Mouse (Mus musculus): Measurements from ENCODE around the gene Shisa2.

DNA sequence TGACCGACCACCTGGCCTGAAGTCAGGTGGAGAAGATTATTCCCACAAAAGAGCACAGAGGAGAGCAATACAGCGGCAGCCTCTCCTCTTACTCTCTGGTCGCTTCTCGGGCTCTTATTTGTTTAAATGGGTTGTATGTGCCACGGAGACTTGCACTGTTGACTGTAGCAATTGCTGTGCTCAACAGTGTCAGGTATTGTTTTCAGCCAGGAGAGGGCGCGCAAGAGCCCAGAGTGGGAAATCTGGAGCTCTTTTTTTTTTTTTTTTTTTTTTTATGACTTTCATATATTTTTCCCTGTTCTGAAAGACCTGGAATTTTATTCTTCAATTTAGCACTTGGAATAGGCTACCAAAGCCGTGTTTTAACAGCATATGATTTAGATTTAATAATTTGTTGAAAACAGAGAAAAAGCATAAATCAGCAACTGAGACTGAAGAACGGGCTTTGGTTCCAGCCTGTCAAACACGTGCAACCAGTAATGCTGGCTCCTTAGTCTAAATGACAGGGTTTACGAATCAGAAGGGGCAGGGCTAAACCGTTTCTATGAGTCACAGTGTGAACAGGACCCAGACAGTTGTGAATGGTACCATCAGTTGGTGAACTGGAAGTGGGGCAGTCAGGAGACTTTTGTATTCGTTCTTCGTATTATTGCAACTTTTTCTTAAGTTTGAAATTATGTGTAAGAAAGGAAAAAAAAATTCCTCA lies 12.0 kb upstream of the Shisa2 start:
- TF ChIP-seq POLR2A (IDR thresholded peaks at IDR 0.05; ENCODE audit: control insufficient read depth, low read depth, low read length), result no peak
- peak; percentile 48; the same call in 1 of the 2 replicates for TF ChIP-seq CTCF (IDR thresholded peaks at IDR 0.05; ENCODE audit: control insufficient read depth, insufficient read depth, insufficient replicate concordance, low read depth, low read length)

Measured in testis, adult 2 months (tissue).